Mouse (Mus musculus) limb, embryonic 14.5 days (tissue): ENCODE results near the gene Noct. TPM values are rescaled to one million over a fixed set of nuclear protein-coding genes. Genes with fewer than 3 reads are reported as not detected.

Experiments used
- ATAC-seq: fragments of 200-750 bp; cut with Nextera tagmentation; 2 replicates; pipeline ENCODE4 v1.8.0; 2017; ENCODE audit warnings: low read depth, moderate number of reproducible peaks, moderate TSS enrichment; ENCODE audit not compliant: low FRiP score
- DNase-seq: peaks from one replicate; pipeline ENCODE4 v3.0.0-alpha.2; 2015; ENCODE audit warnings: low spot score
- H3K27ac ChIP-seq: fragments of 300-500 bp; sonication (generic); replicated peaks from 2 replicates; pipeline ENCODE4 v1.5.1; 2014; ENCODE audit warnings: low read depth, mild to moderate bottlenecking, low read length, moderate library complexity, mixed read lengths
- H3K27me3 ChIP-seq: fragments of 300-500 bp; sonication (generic); 2 replicates; pipeline ENCODE4 v1.6.1; 2014; ENCODE audit warnings: low read length, mixed read lengths; ENCODE audit not compliant: control insufficient read depth, insufficient read depth
- H3K36me3 ChIP-seq: fragments of 300-500 bp; sonication (generic); 2 replicates; pipeline ENCODE4 v1.6.1; 2014; ENCODE audit warnings: mild to moderate bottlenecking, low read length, moderate library complexity, mixed read lengths; ENCODE audit not compliant: control insufficient read depth, insufficient read depth
- H3K4me1 ChIP-seq: fragments of 300-500 bp; sonication (generic); 2 replicates; pipeline ENCODE4 v1.6.1; 2014; ENCODE audit warnings: antibody characterized with exemption, low read length, mixed read lengths; ENCODE audit not compliant: control insufficient read depth, insufficient read depth
- H3K4me2 ChIP-seq: fragments of 300-500 bp; sonication (generic); replicated peaks from 2 replicates; pipeline ENCODE4 v1.6.1; 2014; ENCODE audit warnings: low read depth, mild to moderate bottlenecking, low read length, moderate library complexity; ENCODE audit not compliant: severe bottlenecking
- H3K4me3 ChIP-seq: fragments of 300-500 bp; sonication (generic); replicated peaks from 2 replicates; pipeline ENCODE4 v1.5.1; 2014; ENCODE audit warnings: low read length
- H3K9ac ChIP-seq: fragments of 300-500 bp; sonication (generic); 2 replicates; pipeline ENCODE4 v1.6.1; 2014; ENCODE audit warnings: mild to moderate bottlenecking, low read depth, low read length, moderate library complexity; ENCODE audit not compliant: severe bottlenecking
- H3K9me3 ChIP-seq: fragments of 300-500 bp; sonication (generic); 2 replicates; pipeline ENCODE4 v1.6.1; 2016; ENCODE audit warnings: low read length; ENCODE audit not compliant: control insufficient read depth
- POLR2A ChIP-seq: fragments of 200-500 bp; IDR thresholded peaks from 2 replicates; pipeline ENCODE4 v1.8.0; 2012; ENCODE audit warnings: inconsistent platforms, mild to moderate bottlenecking, moderate library complexity, borderline replicate concordance; ENCODE audit not compliant: insufficient read depth, insufficient read length; ENCODE audit errors: extremely low read depth
- WGBS: fragments of 180-500 bp; shearing (Covaris S2); extraction: QIAGEN DNeasy Blood & Tissue Kit; methylation state at CpG from one replicate; pipeline ENCODE4 v1.1.7; 2014; 5-methylcytosine and 5-hydroxymethylcytosine counted together
- polyA plus RNA-seq, 2 experiments: library from polyadenylated mRNA; depleted of rRNA in 1 of 2; stranded (reverse) in 1 of 2; unstranded in 1 of 2; fragments of >200 nt; fragmentation: Nextera tagmentation in 1 of 2; extraction: Ambion mirVana in 1 of 2; gene quantifications; 2 replicates each; pipeline versions ENCODE4 v1.2.1 to v1.2.3; 2012 to 2014

Noct gene
- polyA plus RNA-seq, 2 experiments, result 10.0 to 18.0 TPM

- peak overlapping the region; percentile 98 for H3K4me3 ChIP-seq
- peak; percentile 24 for DNase-seq
- H3K4me2 ChIP-seq, result peak overlapping the region; percentile 66
- H3K27ac ChIP-seq, result peak overlapping the region; percentile 98
- no peak for TF ChIP-seq POLR2A
- H3K9me3 ChIP-seq, result no peaks in the 10 kb centered on the region
- H3K27me3 ChIP-seq, result no peaks in the 10 kb centered on the region
- peak; percentile 9; the same call in 1 of the 2 replicates for ATAC-seq
- no peaks in the 10 kb centered on the region for H3K36me3 ChIP-seq
- 1% methylated on average over 38 of the region's 93 CpGs for WGBS
- peaks cover 9% of the 10 kb centered on the region for H3K4me1 ChIP-seq
- peak overlapping the region; percentile 93 for H3K9ac ChIP-seq
Observed at GRCm38 (mm10) chr3:51276421-51277111, 52.3 kb downstream of the Noct start.

- peak overlapping the region; percentile 98 for H3K27ac ChIP-seq
- under 1% methylated on average over 41 of the region's 75 CpGs for WGBS
Observed at GRCm38 (mm10) chr3:51277201-51278150, 53.2 kb downstream of the Noct start.

GRCm38 (mm10) chr3:51278433-51278832, 54.2 kb downstream of the Noct start:
- Histone ChIP-seq H3K36me3 (no peaks in the 10 kb centered on the region), H3K4me2 (no peak overlapping the region), H3K9me3 (no peaks in the 10 kb centered on the region), H3K9ac (no peak overlapping the region), H3K4me3 (peak overlapping the region; percentile 98; the same call in 1 of the 2 replicates), H3K4me1 (peaks cover 9% of the 10 kb centered on the region), H3K27ac (no peak overlapping the region), H3K27me3 (no peaks in the 10 kb centered on the region)
- WGBS, result 66% methylated on average over 4 of the region's 4 CpGs
- no peak for ATAC-seq
- DNase-seq, result no peak
- TF ChIP-seq POLR2A, result no peak

More at GRCm38 (mm10) chr3:51277201-51278150, 53.2 kb downstream of the Noct start:
- Histone ChIP-seq H3K4me1 (peaks cover 9% of the 10 kb centered on the region), H3K9ac (peak overlapping the region; percentile 93), H3K4me3 (peak overlapping the region; percentile 98), H3K9me3 (no peaks in the 10 kb centered on the region), H3K4me2 (peak overlapping the region; percentile 66), H3K36me3 (no peaks in the 10 kb centered on the region), H3K27me3 (no peaks in the 10 kb centered on the region)
- ATAC-seq (peak; percentile 76), DNase-seq (peak; percentile 77)
- peak; percentile 63; the same call in 1 of the 2 replicates for TF ChIP-seq POLR2A

- WGBS, result 88% methylated on average over 4 of the region's 4 CpGs
- Histone ChIP-seq H3K9ac (no peak overlapping the region), H3K27me3 (no peaks in the 10 kb centered on the region), H3K36me3 (no peaks in the 10 kb centered on the region), H3K9me3 (no peaks in the 10 kb centered on the region), H3K4me2 (no peak overlapping the region), H3K27ac (no peak overlapping the region), H3K4me1 (peaks cover 3% of the 10 kb centered on the region; the same call in 1 of the 2 replicates), H3K4me3 (no peak overlapping the region)
- TF ChIP-seq POLR2A, result no peak
- ATAC-seq (no peak), DNase-seq (no peak)
Observed at GRCm38 (mm10) chr3:51281727-51282126, 57.5 kb downstream of the Noct start.

GRCm38 (mm10) chr3:51284375-51284774, 60.1 kb downstream of the Noct start:
- no peak for TF ChIP-seq POLR2A
- DNase-seq, result no peak
- Histone ChIP-seq H3K27me3 (no peaks in the 10 kb centered on the region), H3K9me3 (no peaks in the 10 kb centered on the region), H3K9ac (no peak overlapping the region), H3K27ac (no peak overlapping the region), H3K4me1 (no peaks in the 10 kb centered on the region), H3K36me3 (no peaks in the 10 kb centered on the region), H3K4me2 (no peak overlapping the region), H3K4me3 (no peak overlapping the region)
- no peak for ATAC-seq
- 84% methylated on average over 1 of the region's 1 CpGs for WGBS
